Mouse (Mus musculus) limb, embryonic 13.5 days (tissue): ENCODE results near the gene Rbm45. TPM values are rescaled to one million over a fixed set of nuclear protein-coding genes. Genes with fewer than 3 reads are reported as not detected.
A peak's percentile ranks its signal among the peaks of the same experiment; 100 is the strongest.

Experiments used
- ATAC-seq: fragments of 200-750 bp; cut with Nextera tagmentation; 2 replicates; pipeline ENCODE4 v1.8.0; 2017; ENCODE audit warnings: low read depth, moderate number of reproducible peaks, moderate TSS enrichment; ENCODE audit not compliant: low FRiP score
- H3K27ac ChIP-seq: fragments of 300-500 bp; sonication (generic); 2 replicates; pipeline ENCODE4 v1.5.1; 2015; ENCODE audit warnings: inconsistent platforms, mild to moderate bottlenecking, moderate library complexity
- H3K27me3 ChIP-seq: fragments of 300-500 bp; sonication (generic); 2 replicates; pipeline ENCODE4 v1.6.1; 2015; ENCODE audit warnings: mild to moderate bottlenecking, inconsistent platforms
- H3K36me3 ChIP-seq: fragments of 300-500 bp; sonication (generic); 2 replicates; pipeline ENCODE4 v1.6.1; 2015; ENCODE audit warnings: inconsistent platforms, mild to moderate bottlenecking, moderate library complexity
- H3K4me1 ChIP-seq: fragments of 300-500 bp; sonication (generic); 2 replicates; pipeline ENCODE4 v1.6.1; 2015; ENCODE audit warnings: inconsistent platforms
- H3K4me2 ChIP-seq: fragments of 300-500 bp; sonication (generic); replicated peaks from 2 replicates; pipeline ENCODE4 v1.6.1; 2015; ENCODE audit warnings: inconsistent platforms, mild to moderate bottlenecking, moderate library complexity
- H3K4me3 ChIP-seq: fragments of 300-500 bp; sonication (generic); 2 replicates; pipeline ENCODE4 v1.5.1; 2015; ENCODE audit warnings: moderate library complexity, mild to moderate bottlenecking, inconsistent platforms
- H3K9ac ChIP-seq: fragments of 300-500 bp; sonication (generic); 2 replicates; pipeline ENCODE4 v1.6.1; 2015; ENCODE audit warnings: mild to moderate bottlenecking, inconsistent platforms
- H3K9me3 ChIP-seq: fragments of 300-500 bp; sonication (generic); 2 replicates; pipeline ENCODE4 v1.6.1; 2016; ENCODE audit warnings: inconsistent platforms
- WGBS: fragments of 180-500 bp; shearing (Covaris S2); methylation state at CpG from one replicate; pipeline ENCODE4 v1.1.7; 2015; 5-methylcytosine and 5-hydroxymethylcytosine counted together
- polyA plus RNA-seq: library from polyadenylated mRNA; unstranded; fragments of >200 nt; fragmentation: Nextera tagmentation; extraction: Ambion mirVana; gene quantifications from 2 replicates; pipeline ENCODE4 v1.2.1, GENCODE M21; 2015

Rbm45 gene
- 21.0 and 21.3 TPM in 2 replicates for polyA plus RNA-seq

DNA sequence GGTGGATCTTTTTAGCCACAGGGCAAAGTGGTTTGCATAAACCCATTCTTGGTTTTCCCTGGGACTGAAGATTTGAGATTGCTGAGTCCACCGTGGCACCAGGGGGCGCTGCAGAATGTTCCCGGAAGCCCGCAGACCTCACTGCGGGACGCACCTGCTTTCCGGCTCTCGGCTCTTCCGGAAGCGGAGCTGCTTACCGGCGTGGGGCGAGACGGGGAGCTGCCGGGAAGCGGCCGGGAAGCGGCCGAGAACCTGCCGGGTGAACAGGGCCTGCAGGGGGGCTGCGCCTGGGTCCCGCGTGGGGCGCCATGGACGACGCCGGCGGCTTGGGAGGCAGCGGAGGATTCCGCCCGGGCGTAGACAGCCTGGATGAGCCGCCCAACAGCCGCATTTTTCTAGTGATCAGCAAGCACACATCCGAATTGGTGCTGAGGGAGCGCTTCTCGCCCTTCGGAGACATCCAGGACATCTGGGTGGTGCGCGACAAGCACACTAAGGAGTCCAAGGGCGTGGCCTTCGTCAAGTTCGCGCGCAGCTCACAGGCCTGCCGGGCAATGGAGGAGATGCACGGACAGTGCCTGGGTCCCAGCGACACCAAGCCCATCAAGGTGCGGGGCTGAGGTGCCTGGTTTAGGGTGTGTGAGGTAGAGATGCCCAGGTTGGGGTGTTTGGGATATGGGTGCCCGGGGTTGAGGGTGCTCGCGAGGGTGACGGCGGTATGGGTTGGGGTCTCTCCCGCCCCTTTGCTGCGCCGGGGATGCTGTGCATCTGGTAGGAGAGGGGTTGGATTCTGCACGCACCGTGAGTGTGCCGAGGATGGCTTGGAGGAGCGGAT, at the start of gene Rbm45:
Rbm45 (plus strand) TSS at position 164 of the 835 bp plus-strand sequence.
- Histone ChIP-seq H3K36me3 (peaks cover 28% of the 10 kb centered on the region), H3K9ac (peak within 1 kb of the TSS; percentile 86), H3K27me3 (no peaks in the 10 kb centered on the region), H3K4me1 (peaks cover 12% of the 10 kb centered on the region), H3K4me3 (peak within 1 kb of the TSS; percentile 95), H3K4me2 (peak within 1 kb of the TSS; percentile 93), H3K9me3 (no peaks in the 10 kb centered on the region), H3K27ac (0 out of 2 replicates have a peak within 1 kb of the TSS, but pooled peaks have one; percentile 28)
- peak; percentile 87 for ATAC-seq
- under 1% methylated on average over 61 of the region's 61 CpGs for WGBS

- no peak for ATAC-seq
- H3K27me3 ChIP-seq: no peaks in the 10 kb centered on the region
- no peaks in the 10 kb centered on the region for H3K9me3 ChIP-seq
- H3K4me2 ChIP-seq: no peak overlapping the region
- 0 out of 2 replicates have a peak, but pooled peaks cover 4% of the 10 kb centered on the region for H3K4me1 ChIP-seq
- no peak overlapping the region for H3K27ac ChIP-seq
- 78% methylated on average over 6 of the region's 6 CpGs for WGBS
- no peak overlapping the region for H3K4me3 ChIP-seq
- no peak overlapping the region for H3K9ac ChIP-seq
- H3K36me3 ChIP-seq: no peaks in the 10 kb centered on the region
Observed at GRCm38 (mm10) chr2:76320336-76320735, 49.4 kb upstream of the Rbm45 start.

DNA sequence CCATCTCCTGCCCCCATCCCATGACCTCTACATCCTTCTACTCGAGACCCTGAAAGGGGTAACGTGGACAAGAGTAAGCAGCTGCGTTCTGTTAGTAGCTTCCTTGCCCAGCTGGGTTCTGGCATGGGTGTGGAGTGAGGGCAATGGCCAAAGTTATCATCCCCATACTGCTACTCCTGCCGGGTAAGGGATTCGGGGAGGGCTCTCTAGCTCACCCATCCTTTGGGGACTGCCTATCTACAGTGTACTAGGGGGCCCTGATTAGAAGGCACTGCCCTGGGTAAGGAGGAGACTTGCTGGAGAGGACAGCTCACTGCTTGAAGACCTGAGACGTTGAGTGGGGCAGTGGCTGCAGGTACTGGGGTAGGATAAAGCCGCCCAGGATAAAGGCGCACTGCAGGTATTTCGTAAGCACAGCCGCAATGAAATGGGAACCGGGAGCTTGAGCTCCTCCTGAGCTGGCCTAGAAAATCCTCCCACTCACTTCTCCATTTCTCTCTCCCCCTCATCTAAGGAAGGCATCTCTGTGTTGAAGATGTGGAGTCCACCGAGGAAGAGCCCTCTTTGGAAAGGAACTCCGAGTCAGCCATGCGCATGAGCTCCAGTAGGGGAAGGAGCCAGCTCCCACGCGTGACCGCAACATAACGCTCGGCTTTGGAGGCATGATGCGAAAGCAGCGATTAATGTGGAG, 46.5 kb upstream of the Rbm45 start:
- Histone ChIP-seq H3K36me3 (no peaks in the 10 kb centered on the region), H3K9ac (no peak overlapping the region), H3K27ac (no peak overlapping the region), H3K9me3 (no peaks in the 10 kb centered on the region), H3K4me2 (no peak overlapping the region), H3K27me3 (no peaks in the 10 kb centered on the region), H3K4me3 (no peak overlapping the region), H3K4me1 (0 out of 2 replicates have a peak, but pooled peaks cover 4% of the 10 kb centered on the region)
- no peak for ATAC-seq
- 85% methylated on average over 21 of the region's 21 CpGs for WGBS

- 0 out of 2 replicates have a peak, but pooled peaks cover 4% of the 10 kb centered on the region for H3K4me1 ChIP-seq
- no peaks in the 10 kb centered on the region for H3K27me3 ChIP-seq
- no peak overlapping the region for H3K9ac ChIP-seq
- H3K36me3 ChIP-seq: no peaks in the 10 kb centered on the region
- no peak overlapping the region for H3K4me3 ChIP-seq
- no peak overlapping the region for H3K27ac ChIP-seq
- H3K4me2 ChIP-seq: no peak overlapping the region
- no peaks in the 10 kb centered on the region for H3K9me3 ChIP-seq
- ATAC-seq: no peak; the same call in 1 of the 2 replicates
- WGBS: 83% methylated on average over 5 of the region's 5 CpGs
Observed at GRCm38 (mm10) chr2:76324463-76324862, 45.3 kb upstream of the Rbm45 start.

- WGBS: 80% methylated on average over 3 of the region's 3 CpGs
- H3K9me3 ChIP-seq: no peaks in the 10 kb centered on the region
Observed at GRCm38 (mm10) chr2:76326161-76326560, 43.6 kb upstream of the Rbm45 start.

DNA sequence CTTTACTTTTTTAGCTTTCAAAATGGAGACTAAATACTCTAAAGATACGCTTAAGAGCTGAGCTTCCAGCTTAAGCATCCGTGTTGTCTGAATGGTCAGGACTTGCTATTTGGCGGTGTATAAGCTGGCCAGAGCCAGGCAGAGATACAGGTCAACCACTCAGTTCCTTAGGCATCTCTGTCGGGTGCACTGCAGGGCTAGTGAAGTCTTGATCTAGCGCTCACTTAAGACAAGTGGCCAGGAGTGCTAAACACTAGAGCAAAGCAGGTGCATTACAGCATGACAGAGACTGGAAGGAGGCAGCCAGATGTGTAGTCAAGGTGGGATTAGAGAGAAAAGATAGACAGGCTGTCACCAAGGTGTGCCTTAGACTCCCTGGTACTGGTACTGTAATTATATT, 39.7 kb upstream of the Rbm45 start:
- H3K27me3 ChIP-seq: no peaks in the 10 kb centered on the region
- ATAC-seq: no peak
- H3K36me3 ChIP-seq: no peaks in the 10 kb centered on the region
- H3K9me3 ChIP-seq: no peaks in the 10 kb centered on the region
- no peak overlapping the region for H3K9ac ChIP-seq
- no peaks in the 10 kb centered on the region for H3K4me1 ChIP-seq
- WGBS: 89% methylated on average over 5 of the region's 5 CpGs
- H3K4me3 ChIP-seq: no peak overlapping the region
- no peak overlapping the region for H3K4me2 ChIP-seq
- no peak overlapping the region for H3K27ac ChIP-seq

More at GRCm38 (mm10) chr2:76326161-76326560, 43.6 kb upstream of the Rbm45 start:
- H3K9ac ChIP-seq: no peak overlapping the region
- H3K27ac ChIP-seq: no peak overlapping the region
- no peak overlapping the region for H3K4me3 ChIP-seq
- no peaks in the 10 kb centered on the region for H3K27me3 ChIP-seq
- H3K4me1 ChIP-seq: 0 out of 2 replicates have a peak, but pooled peaks cover 4% of the 10 kb centered on the region
- no peaks in the 10 kb centered on the region for H3K36me3 ChIP-seq
- H3K4me2 ChIP-seq: no peak overlapping the region
- no peak for ATAC-seq

DNA sequence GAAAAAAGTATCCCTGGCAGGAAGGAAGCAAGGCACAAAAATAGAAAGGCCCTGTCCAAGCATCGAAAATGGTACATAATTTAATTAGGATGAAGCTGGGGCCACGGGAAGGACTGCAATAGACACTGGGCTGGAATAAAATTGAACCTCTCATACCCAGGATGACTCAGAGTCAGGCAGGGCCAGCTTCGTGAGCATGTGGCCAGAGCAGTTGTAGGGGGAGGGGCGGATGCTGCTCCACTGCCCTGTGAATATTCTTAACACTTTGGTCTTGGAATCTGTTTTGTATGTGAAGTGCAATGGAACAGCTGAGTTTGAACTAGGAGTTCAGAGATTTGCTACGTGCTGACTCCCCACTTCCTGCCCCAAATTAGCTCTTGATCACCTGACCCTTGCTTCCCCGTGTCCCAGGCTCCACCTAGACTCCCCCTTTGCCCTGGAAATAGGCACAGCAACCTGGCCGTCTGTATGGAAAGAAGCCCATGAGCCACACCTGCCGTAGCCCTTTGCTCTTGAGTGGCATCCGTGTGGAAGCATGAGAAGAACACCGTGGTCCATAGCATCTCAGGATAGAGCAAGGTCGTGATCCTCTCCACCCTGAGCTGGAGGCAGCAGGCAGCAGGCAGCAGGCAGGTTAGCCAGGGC, 37.5 kb upstream of the Rbm45 start:
- Histone ChIP-seq H3K4me2 (no peak overlapping the region), H3K27me3 (peaks cover 12% of the 10 kb centered on the region), H3K27ac (no peak overlapping the region), H3K4me3 (no peak overlapping the region), H3K9ac (no peak overlapping the region), H3K9me3 (no peaks in the 10 kb centered on the region), H3K4me1 (no peaks in the 10 kb centered on the region), H3K36me3 (no peaks in the 10 kb centered on the region)
- 64% methylated on average over 11 of the region's 11 CpGs for WGBS
- no peak for ATAC-seq

- Histone ChIP-seq H3K36me3 (no peaks in the 10 kb centered on the region), H3K4me3 (no peak overlapping the region), H3K27me3 (peaks cover 35% of the 10 kb centered on the region), H3K9ac (no peak overlapping the region), H3K27ac (no peak overlapping the region), H3K9me3 (no peaks in the 10 kb centered on the region), H3K4me1 (peaks cover 10% of the 10 kb centered on the region), H3K4me2 (no peak overlapping the region)
- 78% methylated on average over 5 of the region's 5 CpGs for WGBS
- ATAC-seq: no peak
Observed at GRCm38 (mm10) chr2:76334596-76334995, 35.2 kb upstream of the Rbm45 start.

DNA sequence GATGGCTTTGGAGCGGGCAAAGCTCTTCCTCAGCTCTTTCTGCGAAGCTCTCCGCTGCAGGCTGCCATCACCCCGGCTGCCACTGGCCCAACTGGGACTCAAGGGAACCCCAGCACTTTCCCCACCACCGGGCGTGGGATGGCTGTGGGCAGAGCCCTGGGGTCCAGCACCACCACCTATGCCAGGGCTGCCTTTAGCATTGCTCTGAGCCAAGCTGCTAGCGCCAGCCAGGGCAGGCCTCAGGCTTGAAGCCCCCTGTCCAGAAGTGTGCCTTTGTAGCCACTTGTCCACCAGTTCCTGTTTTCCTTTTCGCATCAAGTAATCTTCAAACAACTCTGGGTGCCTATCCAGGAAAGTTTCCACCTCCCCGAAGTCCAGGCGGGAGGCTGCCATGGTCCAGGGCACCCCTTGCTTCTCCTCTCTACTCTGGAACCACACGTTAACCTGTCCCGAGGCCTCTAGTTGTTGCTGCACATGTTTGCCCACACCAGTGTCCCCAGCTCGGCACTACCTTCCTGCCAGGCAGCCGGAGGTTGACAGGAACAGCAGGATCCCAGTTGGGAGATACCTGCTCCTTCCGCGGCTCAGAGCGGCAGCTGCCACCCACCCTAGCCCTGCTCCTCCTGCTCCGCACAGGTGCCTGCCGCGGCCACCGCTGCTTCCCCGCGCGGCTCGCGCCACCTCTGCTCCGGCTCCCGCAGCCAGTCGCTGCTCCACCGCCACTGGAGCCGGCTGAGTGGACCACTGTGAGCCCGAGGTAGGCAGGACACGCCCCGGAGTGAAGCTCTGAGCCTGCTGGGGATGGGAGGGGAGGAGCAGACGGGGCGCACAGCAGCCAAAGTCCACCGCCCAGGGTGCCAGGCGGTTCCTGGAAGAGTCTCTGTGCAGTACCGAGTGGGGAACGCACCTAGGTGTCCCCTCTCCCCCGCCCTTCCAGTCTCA, 31.3 kb upstream of the Rbm45 start, which contains the start of gene Pde11a:
Pde11a (minus strand) TSS at position 560 of the 942 bp plus-strand sequence.
- H3K9ac ChIP-seq: peak within 1 kb of the TSS; percentile 59
- WGBS: 15% methylated on average over 39 of the region's 41 CpGs
- H3K27ac ChIP-seq: no peak within 1 kb of the TSS
- no peaks in the 10 kb centered on the region for H3K36me3 ChIP-seq
- peak within 1 kb of the TSS; percentile 93 for H3K4me2 ChIP-seq
- peaks cover 10% of the 10 kb centered on the region for H3K4me1 ChIP-seq
- H3K4me3 ChIP-seq: peak within 1 kb of the TSS; percentile 51
- H3K9me3 ChIP-seq: no peaks in the 10 kb centered on the region
- peaks cover 41% of the 10 kb centered on the region for H3K27me3 ChIP-seq
- ATAC-seq: no peak; the same call in 1 of the 2 replicates

DNA sequence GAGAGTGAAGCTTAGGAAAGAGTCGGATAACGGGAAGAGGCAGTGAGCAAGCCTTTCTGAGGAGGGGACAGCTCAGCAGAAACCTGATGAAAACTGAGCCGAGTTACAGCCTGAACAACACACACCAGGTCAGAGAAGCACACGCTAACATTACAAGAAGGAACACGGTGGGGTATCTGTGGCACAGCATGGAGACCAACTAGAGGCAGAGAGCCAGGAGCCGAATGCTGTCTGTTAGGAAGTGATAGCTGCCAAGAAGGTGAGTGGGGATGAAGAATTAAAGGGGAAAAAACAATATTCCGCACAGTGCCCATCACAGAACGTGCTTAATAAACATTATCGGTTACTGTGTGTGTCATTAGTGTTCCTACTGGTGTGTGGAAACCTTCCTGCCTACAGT, 27.6 kb upstream of the Rbm45 start:
- WGBS: 87% methylated on average over 9 of the region's 9 CpGs
- no peak overlapping the region for H3K9ac ChIP-seq
- no peak for ATAC-seq
- peaks cover 30% of the 10 kb centered on the region for H3K27me3 ChIP-seq
- no peaks in the 10 kb centered on the region for H3K9me3 ChIP-seq
- H3K4me2 ChIP-seq: no peak overlapping the region
- H3K36me3 ChIP-seq: no peaks in the 10 kb centered on the region
- H3K4me1 ChIP-seq: peaks cover 10% of the 10 kb centered on the region
- no peak overlapping the region for H3K4me3 ChIP-seq
- no peak overlapping the region for H3K27ac ChIP-seq

DNA sequence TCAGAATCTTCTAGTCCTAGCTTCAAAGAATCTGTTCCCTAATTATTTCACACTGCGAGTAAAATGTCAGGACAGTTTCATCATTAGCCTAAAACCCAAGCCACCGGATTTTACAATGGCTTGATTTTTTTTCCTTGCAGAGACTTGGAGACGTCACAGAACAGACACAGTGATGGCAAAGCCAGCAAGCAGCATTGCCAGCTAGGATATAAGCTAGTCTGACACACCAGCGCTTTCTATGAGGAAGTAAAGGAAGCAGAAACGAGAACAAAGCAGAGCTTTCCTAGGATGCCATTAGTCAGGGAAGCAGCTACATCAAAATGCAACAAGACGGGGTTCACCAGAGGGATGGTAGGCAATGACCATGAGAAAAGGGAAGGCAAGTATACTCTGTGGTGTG, 21.9 kb upstream of the Rbm45 start:
- ATAC-seq: no peak
- Histone ChIP-seq H3K27me3 (no peaks in the 10 kb centered on the region), H3K36me3 (no peaks in the 10 kb centered on the region), H3K27ac (no peak overlapping the region), H3K4me1 (no peaks in the 10 kb centered on the region), H3K4me3 (no peak overlapping the region), H3K4me2 (no peak overlapping the region), H3K9ac (no peak overlapping the region), H3K9me3 (no peaks in the 10 kb centered on the region)
- 77% methylated on average over 6 of the region's 6 CpGs for WGBS
